Mouse (Mus musculus): ENCODE measurements at regions not wholly inside any gene's neighbourhood (a gene's known extent, or its start where the extent isn't known, plus 50 kb on each side); places are given as distances from the start of the nearest gene placed in this dataset.

GRCm38 (mm10) chr15:93650981-93651757 lies 55.5 kb upstream of the Prickle1 start:
- TF ChIP-seq POLR2A (IDR thresholded peaks at IDR 0.05; ENCODE audit: borderline replicate concordance, extremely low read depth, insufficient read depth, insufficient read length, poor library complexity, severe bottlenecking) (no peak), CTCF (IDR thresholded peaks at IDR 0.05; ENCODE audit: borderline replicate concordance, extremely low read depth, insufficient read depth, insufficient read length) (no peak)
